Mouse (Mus musculus) hindbrain, postnatal 0 days (tissue): ENCODE measurements around the gene Zfp42. TPM values are rescaled to one million over a fixed set of nuclear protein-coding genes. Genes with fewer than 3 reads are reported as not detected.

Experiments used
- ATAC-seq: fragments of 200-750 bp; cut with Nextera tagmentation; 2 replicates; pipeline ENCODE4 v1.8.0; 2017; ENCODE audit warnings: mild to moderate bottlenecking, moderate TSS enrichment, moderate library complexity
- DNase-seq: peaks from one replicate; pipeline ENCODE4 v3.0.0-alpha.2; 2015; ENCODE audit warnings: low spot score
- H3K27ac ChIP-seq: fragments of 300-500 bp; sonication (generic); 2 replicates; pipeline ENCODE4 v1.5.1; 2014; ENCODE audit warnings: mild to moderate bottlenecking
- H3K27me3 ChIP-seq: fragments of 300-500 bp; sonication (generic); 2 replicates; pipeline ENCODE4 v1.6.1; 2014; ENCODE audit warnings: low read length, mixed read lengths; ENCODE audit not compliant: insufficient read depth
- H3K36me3 ChIP-seq: fragments of 300-500 bp; sonication (generic); 2 replicates; pipeline ENCODE4 v1.6.1; 2014; ENCODE audit warnings: low read length, mixed read lengths; ENCODE audit not compliant: insufficient read depth
- H3K4me1 ChIP-seq: fragments of 300-500 bp; sonication (generic); 2 replicates; pipeline ENCODE4 v1.6.1; 2014; ENCODE audit warnings: antibody characterized with exemption, low read length, mixed read lengths; ENCODE audit not compliant: insufficient read depth
- H3K4me2 ChIP-seq: fragments of 300-500 bp; sonication (generic); 2 replicates; pipeline ENCODE4 v1.6.1; 2014; ENCODE audit warnings: low read depth, mild to moderate bottlenecking, low read length, moderate library complexity, mixed read lengths
- H3K4me3 ChIP-seq: fragments of 300-500 bp; sonication (generic); 2 replicates; pipeline ENCODE4 v1.5.1; 2014; ENCODE audit warnings: low read length
- H3K9ac ChIP-seq: fragments of 300-500 bp; sonication (generic); replicated peaks from 2 replicates; pipeline ENCODE4 v1.6.1; 2014; ENCODE audit warnings: mild to moderate bottlenecking, low read length, moderate library complexity, mixed read lengths
- H3K9me3 ChIP-seq: fragments of 300-500 bp; sonication (generic); 2 replicates; pipeline ENCODE4 v1.6.1; 2016; ENCODE audit warnings: low read length, mixed read lengths
- CTCF ChIP-seq: IDR thresholded peaks from 2 replicates; pipeline ENCODE4 v1.5.1; 2016; ENCODE audit warnings: antibody characterized with exemption, control low read depth, low read depth
- WGBS: fragments of 180-500 bp; shearing (Covaris S2); extraction: QIAGEN DNeasy Blood & Tissue Kit; methylation state at CpG from one replicate; pipeline ENCODE4 v1.1.7; 2014; 5-methylcytosine and 5-hydroxymethylcytosine counted together
- polyA plus RNA-seq: library from polyadenylated mRNA; unstranded; fragments of >200 nt; fragmentation: Nextera tagmentation; extraction: Ambion mirVana; gene quantifications from 2 replicates; pipeline ENCODE4 v1.2.1, GENCODE M21; 2015
- total RNA-seq: library from RNA; depleted of rRNA; stranded (reverse); fragments of >200 nt; gene quantifications from 2 replicates; pipeline ENCODE4 v1.2.3, GENCODE M21; 2014

The Zfp42 gene
- total and polyA plus RNA-seq, 2 experiments from 2014 or later = not detected

DNA sequence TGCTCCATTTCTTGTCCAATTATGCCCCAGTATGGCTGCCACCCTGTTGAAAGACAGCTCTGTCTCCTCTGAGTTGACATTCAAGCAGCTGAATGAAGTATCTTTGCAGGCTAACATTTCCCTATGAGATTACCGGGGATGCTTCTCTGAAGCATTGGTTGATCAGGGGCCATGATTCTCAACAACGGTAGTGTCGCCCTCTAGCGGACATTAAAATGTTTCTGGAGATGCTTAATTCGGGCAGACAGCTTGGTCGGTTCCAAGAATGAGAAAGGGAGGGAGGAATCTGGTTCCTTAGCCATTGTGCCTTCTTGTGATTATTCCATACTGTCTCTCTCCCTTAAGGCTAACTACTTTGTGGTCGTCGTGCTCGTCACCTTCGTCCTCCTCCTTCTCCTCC, 21.9 kb upstream of the Zfp42 start:
- no peak for TF ChIP-seq CTCF
- no peak for ATAC-seq

DNA sequence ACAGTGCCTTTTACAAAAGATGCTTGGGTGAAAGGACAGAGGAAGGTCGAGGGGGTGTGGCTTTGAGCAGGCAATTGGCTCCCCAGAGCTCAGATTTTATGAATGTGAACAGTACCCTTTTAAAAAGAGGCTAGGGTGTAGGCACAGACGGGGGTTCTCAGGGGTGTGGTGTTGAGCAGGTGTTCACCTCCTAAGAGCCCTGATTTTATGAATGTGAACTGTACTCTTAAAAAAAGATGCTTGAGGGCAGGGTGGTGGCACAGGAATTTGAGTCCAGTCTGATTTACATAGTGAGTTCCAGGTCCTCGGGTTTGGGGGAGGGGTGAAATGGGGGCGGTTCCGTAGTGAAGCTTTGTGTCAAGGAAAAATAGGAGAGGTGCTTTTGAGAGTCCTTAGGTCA, 14.0 kb upstream of the Zfp42 start:
- Histone ChIP-seq H3K36me3 (no peaks in the 10 kb centered on the region), H3K4me2 (no peak overlapping the region), H3K27ac (no peak overlapping the region), H3K9me3 (no peaks in the 10 kb centered on the region), H3K4me3 (no peak overlapping the region), H3K9ac (no peak overlapping the region), H3K27me3 (no peaks in the 10 kb centered on the region), H3K4me1 (no peaks in the 10 kb centered on the region)
- TF ChIP-seq CTCF = no peak
- ATAC-seq = no peak
- DNase-seq = no peak
- 83% methylated on average over 5 of the region's 5 CpGs for WGBS

More for the DNA sequence above, 21.9 kb upstream of the Zfp42 start:
- Histone ChIP-seq H3K4me1 (no peaks in the 10 kb centered on the region), H3K4me2 (no peak overlapping the region), H3K27ac (no peak overlapping the region), H3K27me3 (no peaks in the 10 kb centered on the region), H3K4me3 (no peak overlapping the region), H3K9me3 (no peaks in the 10 kb centered on the region), H3K36me3 (no peaks in the 10 kb centered on the region), H3K9ac (no peak overlapping the region)
- 80% methylated on average over 10 of the region's 10 CpGs for WGBS
- DNase-seq = no peak

DNA sequence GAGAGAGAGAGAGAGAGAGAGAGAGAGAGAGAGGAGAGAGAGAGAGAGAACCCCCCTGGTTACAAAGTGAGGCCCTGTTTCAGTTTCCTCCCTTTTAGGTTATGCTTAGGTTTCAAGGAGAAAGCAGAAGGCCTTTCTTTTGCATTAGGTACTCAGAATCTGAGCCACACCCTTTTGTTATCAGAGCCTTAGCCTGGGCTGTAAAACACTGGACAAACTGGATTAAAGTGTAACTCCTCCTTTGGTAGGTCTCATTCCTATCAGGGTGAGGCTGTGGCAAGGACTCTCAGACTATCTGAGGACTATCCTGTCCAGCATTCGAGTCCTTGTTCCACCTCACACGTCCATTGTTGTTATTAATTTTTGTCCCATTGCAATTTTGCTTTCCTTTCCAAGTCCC, 1.4 kb upstream of the Zfp42 start:
- no peaks in the 10 kb centered on the region for H3K36me3 ChIP-seq
- H3K27me3 ChIP-seq = no peaks in the 10 kb centered on the region
- H3K4me2 ChIP-seq = no peak overlapping the region
- ATAC-seq (no peak), DNase-seq (no peak)
- no peaks in the 10 kb centered on the region for H3K4me1 ChIP-seq
- no peak overlapping the region for H3K9ac ChIP-seq
- H3K27ac ChIP-seq = no peak overlapping the region
- H3K9me3 ChIP-seq = no peaks in the 10 kb centered on the region
- 92% methylated on average over 2 of the region's 2 CpGs for WGBS
- no peak overlapping the region for H3K4me3 ChIP-seq
- TF ChIP-seq CTCF = no peak

DNA sequence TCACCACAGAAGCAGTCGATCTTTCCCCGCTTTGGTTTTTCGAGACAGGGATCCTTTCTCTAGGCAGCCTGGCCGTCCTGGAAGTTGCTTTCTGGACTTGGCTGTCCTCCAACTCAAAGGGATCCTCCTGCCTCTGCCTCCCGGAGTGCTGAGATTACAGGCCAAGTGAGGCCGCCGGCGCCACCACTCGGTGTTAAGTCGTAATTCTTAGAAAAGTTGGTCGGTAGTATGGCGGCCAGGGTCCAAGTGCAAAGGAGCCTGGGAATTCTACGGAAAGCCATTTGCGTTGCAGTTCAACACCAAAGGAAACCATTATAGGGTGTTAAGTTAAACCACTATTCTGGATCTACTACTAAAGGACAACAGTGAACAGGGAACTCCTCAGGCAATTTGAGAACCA, 1.1 kb downstream of the Zfp42 start:
- Histone ChIP-seq H3K36me3 (no peaks in the 10 kb centered on the region), H3K9ac (no peak overlapping the region), H3K4me2 (no peak overlapping the region), H3K27ac (no peak overlapping the region), H3K4me3 (no peak overlapping the region), H3K9me3 (no peaks in the 10 kb centered on the region), H3K4me1 (no peaks in the 10 kb centered on the region), H3K27me3 (no peaks in the 10 kb centered on the region)
- no peak for DNase-seq
- no peak for TF ChIP-seq CTCF
- 97% methylated on average over 14 of the region's 14 CpGs for WGBS
- ATAC-seq = no peak

DNA sequence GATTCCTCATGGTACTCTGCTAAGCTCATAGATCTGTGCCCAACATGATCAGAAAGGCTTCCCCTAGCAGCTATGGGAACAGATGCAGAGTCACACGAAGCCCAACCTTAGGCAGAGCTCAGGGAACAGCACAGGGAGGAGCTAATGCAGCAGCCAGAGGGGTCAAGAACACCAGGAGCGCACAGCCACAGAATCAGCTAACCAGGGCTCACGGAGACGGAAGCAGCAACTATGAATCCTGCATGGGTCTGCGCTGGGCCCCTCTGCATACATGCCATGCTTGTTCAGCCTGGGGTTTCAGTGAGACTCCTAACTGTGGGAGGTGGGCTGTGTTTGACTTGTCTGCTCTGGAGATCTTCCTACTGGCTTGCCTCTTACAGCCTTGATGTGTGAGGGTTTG, 7.0 kb downstream of the Zfp42 start:
- no peak overlapping the region for H3K4me3 ChIP-seq
- H3K36me3 ChIP-seq = no peaks in the 10 kb centered on the region
- no peak for TF ChIP-seq CTCF
- H3K4me1 ChIP-seq = no peaks in the 10 kb centered on the region
- no peak overlapping the region for H3K27ac ChIP-seq
- DNase-seq = no peak
- H3K9me3 ChIP-seq = no peaks in the 10 kb centered on the region
- H3K27me3 ChIP-seq = no peaks in the 10 kb centered on the region
- 78% methylated on average over 5 of the region's 5 CpGs for WGBS
- no peak for ATAC-seq
- H3K4me2 ChIP-seq = no peak overlapping the region
- no peak overlapping the region for H3K9ac ChIP-seq

DNA sequence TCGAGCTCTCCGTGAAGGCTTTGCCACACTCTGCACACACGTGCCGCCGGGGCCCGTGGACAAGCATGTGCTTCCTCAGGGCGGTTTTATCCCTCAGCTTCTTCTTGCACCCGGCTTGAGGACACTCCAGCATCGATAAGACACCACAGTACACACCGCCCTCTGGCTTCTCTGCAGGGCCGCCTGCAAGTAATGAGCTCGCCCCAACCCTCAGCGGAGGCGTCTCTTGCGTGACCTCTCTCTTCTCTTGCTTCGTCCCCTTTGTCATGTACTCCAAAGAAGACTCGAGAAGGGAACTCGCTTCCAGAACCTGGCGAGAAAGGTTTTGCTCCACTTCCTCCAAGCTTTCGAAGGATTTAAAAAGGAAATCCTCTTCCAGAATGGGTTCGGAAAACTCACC, 11.0 kb downstream of the Zfp42 start:
- no peak overlapping the region for H3K27ac ChIP-seq
- no peak for ATAC-seq
- H3K9me3 ChIP-seq = no peaks in the 10 kb centered on the region
- TF ChIP-seq CTCF = no peak
- H3K27me3 ChIP-seq = no peaks in the 10 kb centered on the region
- H3K4me1 ChIP-seq = no peaks in the 10 kb centered on the region
- DNase-seq = no peak
- WGBS = 91% methylated on average over 21 of the region's 21 CpGs
- H3K36me3 ChIP-seq = no peaks in the 10 kb centered on the region
- no peak overlapping the region for H3K9ac ChIP-seq
- no peak overlapping the region for H3K4me3 ChIP-seq
- no peak overlapping the region for H3K4me2 ChIP-seq

DNA sequence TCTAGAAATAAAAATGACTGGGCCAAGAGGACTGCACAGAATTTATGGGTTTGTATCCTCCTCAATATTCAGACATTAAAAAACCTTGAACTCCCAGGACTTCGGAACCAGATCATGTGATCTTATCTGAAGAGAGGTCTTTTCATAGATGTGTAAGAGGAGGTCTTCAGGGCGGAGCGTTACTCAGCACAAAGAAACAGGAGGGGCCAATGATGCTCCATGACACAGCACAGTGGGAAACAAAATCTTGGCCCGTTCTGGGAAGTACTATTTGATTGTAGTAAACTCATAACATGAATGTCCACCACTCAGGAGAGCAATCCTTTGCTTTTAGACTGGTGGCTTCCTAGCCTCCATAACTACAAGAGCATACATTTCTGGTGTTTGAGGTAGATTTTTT, 12.6 kb downstream of the Zfp42 start:
- Histone ChIP-seq H3K4me3 (no peak overlapping the region), H3K9ac (no peak overlapping the region), H3K9me3 (no peaks in the 10 kb centered on the region), H3K4me2 (no peak overlapping the region), H3K36me3 (no peaks in the 10 kb centered on the region), H3K4me1 (no peaks in the 10 kb centered on the region), H3K27me3 (no peaks in the 10 kb centered on the region), H3K27ac (no peak overlapping the region)
- WGBS = 83% methylated on average over 4 of the region's 4 CpGs
- no peak for TF ChIP-seq CTCF
- ATAC-seq = no peak
- no peak for DNase-seq
